Mouse (Mus musculus) layer of hippocampus, adult 9-11 months (tissue): ENCODE results near the gene Gosr1.
"Not testable (repeated sequence)": the region's sequence is repeated elsewhere in the genome, so short reads cannot be mapped to it uniquely, and the experiment has no call there.

Experiments used
- DNase-seq: peaks from one replicate; pipeline ENCODE4 v3.0.0; 2022

Gosr1 gene

GRCm38 (mm10) chr11:76730650-76731049 is 32.7 kb downstream of the Gosr1 start:
- no peak for DNase-seq

GRCm38 (mm10) chr11:76728093-76728492 is 35.3 kb downstream of the Gosr1 start:
- DNase-seq = peak; percentile 13

GRCm38 (mm10) chr11:76723911-76724310 is 39.5 kb downstream of the Gosr1 start:
- no peak for DNase-seq

- DNase-seq = no peak
Observed at GRCm38 (mm10) chr11:76717000-76717399, 46.4 kb downstream of the Gosr1 start.

GRCm38 (mm10) chr11:76709625-76710452 is 53.5 kb downstream of the Gosr1 start:
- DNase-seq = no peak

- DNase-seq = no peak
Observed at GRCm38 (mm10) chr11:76708881-76709280, 54.5 kb downstream of the Gosr1 start.

GRCm38 (mm10) chr11:76708066-76708465 is 55.3 kb downstream of the Gosr1 start:
- DNase-seq = no peak

GRCm38 (mm10) chr11:76707656-76708055 is 55.7 kb downstream of the Gosr1 start:
- DNase-seq = no peak

- DNase-seq = no peak
Observed at GRCm38 (mm10) chr11:76699626-76700025, 63.8 kb downstream of the Gosr1 start.

GRCm38 (mm10) chr11:76695810-76696209 is 67.6 kb downstream of the Gosr1 start:
- peak; percentile 49 for DNase-seq

- no peak for DNase-seq
Observed at GRCm38 (mm10) chr11:76692096-76692495, 71.3 kb downstream of the Gosr1 start.

GRCm38 (mm10) chr11:76685604-76686003 is 77.8 kb downstream of the Gosr1 start:
- no peak for DNase-seq

- DNase-seq = not testable (repeated sequence)
Observed at GRCm38 (mm10) chr11:76679508-76679907, 83.9 kb downstream of the Gosr1 start, which contains the start of gene Trarg1. Gene Trarg1, plus strand, starts transcription at chr11:76679808.
